Mouse (Mus musculus): Measurements from ENCODE around the gene Uvrag. TPM values are rescaled to one million over a fixed set of nuclear protein-coding genes. Genes with fewer than 3 reads are reported as not detected.

Gene Uvrag
- polyA plus RNA-seq, 1 experiment from 2014 or later: 13.1 TPM

DNA sequence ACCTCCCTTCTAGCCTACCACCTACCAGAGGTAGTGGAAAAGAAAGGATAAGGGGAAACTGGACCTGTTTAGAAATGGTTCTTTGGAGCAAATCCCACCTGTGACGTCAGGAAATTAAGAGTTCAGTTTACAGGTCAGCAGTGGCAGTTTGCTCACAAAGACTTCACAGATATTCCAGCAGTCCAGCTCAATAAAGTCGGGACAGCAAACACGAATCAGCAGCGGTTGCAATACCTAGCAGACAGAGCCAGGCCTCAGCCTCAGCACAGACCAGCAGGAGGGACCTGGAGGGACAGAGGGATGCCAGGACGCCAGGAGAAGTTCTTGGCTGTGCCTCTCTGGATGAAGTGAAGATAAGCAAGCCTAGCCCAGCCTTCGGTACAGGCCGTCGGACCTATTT is 108.9 kb downstream of the Uvrag start:
- Histone ChIP-seq H3K9ac (ENCODE audit: low read depth, low read length) (no peak overlapping the region), H3K36me3 (ENCODE audit: control insufficient read depth, insufficient read depth, low read length) (no peaks in the 10 kb centered on the region), H3K4me2 (replicated peaks; ENCODE audit: low read depth, low read length) (no peak overlapping the region), H3K27me3 (ENCODE audit: control insufficient read depth, insufficient read depth, low read length) (no peaks in the 10 kb centered on the region), H3K27ac (ENCODE audit: low read depth, low read length) (no peak overlapping the region), H3K9me3 (ENCODE audit: control insufficient read depth, low read length) (no peaks in the 10 kb centered on the region), H3K4me1 (replicated peaks; ENCODE audit: control insufficient read depth, insufficient read depth, low read length) (no peaks in the 10 kb centered on the region), H3K4me3 (ENCODE audit: low read depth, low read length) (no peak overlapping the region)
- ATAC-seq (ENCODE audit: low FRiP score) (no peak), DNase-seq (ENCODE audit: low spot score) (no peak)
- WGBS: 93% methylated on average over 8 of the region's 8 CpGs

DNA sequence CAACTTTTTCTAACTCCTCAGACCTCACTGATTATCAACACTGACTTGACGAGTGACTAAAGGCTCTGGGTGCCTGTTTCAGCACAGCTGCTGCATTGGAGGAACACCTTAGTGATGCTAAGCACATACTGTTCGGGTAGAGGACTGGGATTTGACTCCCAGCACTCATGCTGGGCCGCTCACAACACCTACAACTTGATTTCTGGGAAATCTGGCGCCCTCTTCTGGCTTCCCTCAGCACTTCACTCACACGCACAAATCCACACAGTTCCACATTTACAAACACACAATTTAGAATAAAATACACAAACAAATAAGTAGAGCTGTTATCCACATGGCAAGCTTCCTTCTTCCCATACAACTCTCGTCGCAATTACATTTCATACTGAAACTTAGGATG is 112.8 kb downstream of the Uvrag start:
- Histone ChIP-seq H3K27me3 (ENCODE audit: control insufficient read depth, insufficient read depth, low read length) (no peaks in the 10 kb centered on the region), H3K9me3 (ENCODE audit: control insufficient read depth, low read length) (no peaks in the 10 kb centered on the region), H3K4me1 (replicated peaks; ENCODE audit: control insufficient read depth, insufficient read depth, low read length) (no peaks in the 10 kb centered on the region), H3K27ac (ENCODE audit: low read depth, low read length) (no peak overlapping the region), H3K4me2 (replicated peaks; ENCODE audit: low read depth, low read length) (no peak overlapping the region), H3K36me3 (ENCODE audit: control insufficient read depth, insufficient read depth, low read length) (no peaks in the 10 kb centered on the region), H3K9ac (ENCODE audit: low read depth, low read length) (no peak overlapping the region), H3K4me3 (ENCODE audit: low read depth, low read length) (no peak overlapping the region)
- no peak for ATAC-seq (ENCODE audit: low FRiP score)
- 86% methylated on average over 7 of the region's 7 CpGs for WGBS
- no peak for DNase-seq (ENCODE audit: low spot score)

DNA sequence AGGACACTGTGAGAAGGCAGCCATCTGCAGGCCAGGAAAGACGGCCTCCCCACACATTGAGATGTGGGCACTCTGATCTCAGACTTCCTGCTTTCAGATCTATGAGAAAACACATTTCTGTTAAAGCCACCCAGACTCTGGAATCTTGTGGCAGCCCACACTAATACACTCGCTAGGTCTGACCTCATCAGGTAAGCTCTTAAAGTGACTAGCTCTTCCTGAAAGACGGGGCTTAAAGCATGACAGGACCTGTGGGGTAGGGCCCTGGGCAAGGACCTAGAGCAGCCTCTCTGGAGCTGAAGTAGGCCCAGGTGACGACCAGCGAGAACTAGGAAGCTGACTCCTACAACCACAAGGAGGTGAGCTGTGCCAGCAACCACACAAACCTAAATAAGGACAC is 113.8 kb downstream of the Uvrag start:
- WGBS: 85% methylated on average over 5 of the region's 5 CpGs
- no peaks in the 10 kb centered on the region for H3K4me1 ChIP-seq (replicated peaks; ENCODE audit: control insufficient read depth, insufficient read depth, low read length)

DNA sequence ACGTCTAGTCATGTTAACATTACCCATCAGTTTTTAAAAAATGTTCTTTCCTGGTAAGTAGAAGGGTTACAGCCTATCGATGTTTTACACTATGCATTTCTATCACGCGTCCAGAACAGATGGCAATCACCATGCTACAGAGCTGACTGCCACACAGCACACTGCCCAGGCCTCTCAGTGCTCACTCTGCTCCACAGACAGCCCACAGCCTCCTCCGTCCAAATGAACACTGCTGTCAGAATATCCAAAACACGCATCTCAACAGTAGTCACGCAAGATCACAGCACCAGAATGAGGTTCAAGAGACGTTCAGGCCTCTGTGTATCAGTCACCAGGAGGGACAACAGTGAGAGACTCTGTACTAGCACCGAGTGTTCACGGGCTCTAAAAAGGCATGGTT is 115.0 kb downstream of the Uvrag start:
- DNase-seq (ENCODE audit: low spot score) (no peak), ATAC-seq (ENCODE audit: low FRiP score) (no peak)
- Histone ChIP-seq H3K9me3 (ENCODE audit: control insufficient read depth, low read length) (no peaks in the 10 kb centered on the region), H3K4me3 (ENCODE audit: low read depth, low read length) (no peak overlapping the region), H3K27me3 (ENCODE audit: control insufficient read depth, insufficient read depth, low read length) (no peaks in the 10 kb centered on the region), H3K36me3 (ENCODE audit: control insufficient read depth, insufficient read depth, low read length) (no peaks in the 10 kb centered on the region), H3K4me1 (replicated peaks; ENCODE audit: control insufficient read depth, insufficient read depth, low read length) (no peaks in the 10 kb centered on the region), H3K4me2 (replicated peaks; ENCODE audit: low read depth, low read length) (no peak overlapping the region), H3K9ac (ENCODE audit: low read depth, low read length) (no peak overlapping the region), H3K27ac (ENCODE audit: low read depth, low read length) (no peak overlapping the region)
- 92% methylated on average over 10 of the region's 10 CpGs for WGBS

More for the DNA sequence above, 113.8 kb downstream of the Uvrag start:
- Histone ChIP-seq H3K27ac (ENCODE audit: low read depth, low read length) (no peak overlapping the region), H3K27me3 (ENCODE audit: control insufficient read depth, insufficient read depth, low read length) (no peaks in the 10 kb centered on the region), H3K4me2 (replicated peaks; ENCODE audit: low read depth, low read length) (no peak overlapping the region), H3K4me3 (ENCODE audit: low read depth, low read length) (no peak overlapping the region), H3K36me3 (ENCODE audit: control insufficient read depth, insufficient read depth, low read length) (no peaks in the 10 kb centered on the region), H3K9me3 (ENCODE audit: control insufficient read depth, low read length) (no peaks in the 10 kb centered on the region), H3K9ac (ENCODE audit: low read depth, low read length) (no peak overlapping the region)
- no peak for DNase-seq (ENCODE audit: low spot score)
- no peak for ATAC-seq (ENCODE audit: low FRiP score)

GRCm38 (mm10) chr7:99025265-99025664 is 115.7 kb downstream of the Uvrag start:
- no peak overlapping the region for H3K4me2 ChIP-seq (replicated peaks; ENCODE audit: low read depth, low read length)
- no peaks in the 10 kb centered on the region for H3K9me3 ChIP-seq (ENCODE audit: control insufficient read depth, low read length)
- no peaks in the 10 kb centered on the region for H3K36me3 ChIP-seq (ENCODE audit: control insufficient read depth, insufficient read depth, low read length)
- H3K4me1 ChIP-seq (replicated peaks; ENCODE audit: control insufficient read depth, insufficient read depth, low read length): no peaks in the 10 kb centered on the region
- no peak overlapping the region for H3K9ac ChIP-seq (ENCODE audit: low read depth, low read length)
- ATAC-seq (ENCODE audit: low FRiP score) (no peak), DNase-seq (ENCODE audit: low spot score) (no peak)
- H3K4me3 ChIP-seq (ENCODE audit: low read depth, low read length): no peak overlapping the region
- H3K27me3 ChIP-seq (ENCODE audit: control insufficient read depth, insufficient read depth, low read length): no peaks in the 10 kb centered on the region
- no peak overlapping the region for H3K27ac ChIP-seq (ENCODE audit: low read depth, low read length)
- 92% methylated on average over 7 of the region's 7 CpGs for WGBS

GRCm38 (mm10) chr7:99024791-99025190 is 116.2 kb downstream of the Uvrag start:
- ATAC-seq (ENCODE audit: low FRiP score): no peak
- WGBS: 87% methylated on average over 6 of the region's 6 CpGs
- H3K27me3 ChIP-seq (ENCODE audit: control insufficient read depth, insufficient read depth, low read length): no peaks in the 10 kb centered on the region

GRCm38 (mm10) chr7:99023931-99024330 is 117.0 kb downstream of the Uvrag start:
- H3K4me2 ChIP-seq (replicated peaks; ENCODE audit: low read depth, low read length): no peak overlapping the region
- no peak overlapping the region for H3K9ac ChIP-seq (ENCODE audit: low read depth, low read length)
- 96% methylated on average over 3 of the region's 3 CpGs for WGBS
- H3K4me1 ChIP-seq (replicated peaks; ENCODE audit: control insufficient read depth, insufficient read depth, low read length): no peaks in the 10 kb centered on the region
- ATAC-seq (ENCODE audit: low FRiP score): no peak
- H3K4me3 ChIP-seq (ENCODE audit: low read depth, low read length): no peak overlapping the region
- H3K9me3 ChIP-seq (ENCODE audit: control insufficient read depth, low read length): no peaks in the 10 kb centered on the region
- H3K36me3 ChIP-seq (ENCODE audit: control insufficient read depth, insufficient read depth, low read length): no peaks in the 10 kb centered on the region
- no peak overlapping the region for H3K27ac ChIP-seq (ENCODE audit: low read depth, low read length)
- no peak for DNase-seq (ENCODE audit: low spot score)
- no peaks in the 10 kb centered on the region for H3K27me3 ChIP-seq (ENCODE audit: control insufficient read depth, insufficient read depth, low read length)

More at GRCm38 (mm10) chr7:99024791-99025190, 116.2 kb downstream of the Uvrag start:
- no peak for DNase-seq (ENCODE audit: low spot score)
- Histone ChIP-seq H3K36me3 (ENCODE audit: control insufficient read depth, insufficient read depth, low read length) (no peaks in the 10 kb centered on the region), H3K4me1 (replicated peaks; ENCODE audit: control insufficient read depth, insufficient read depth, low read length) (no peaks in the 10 kb centered on the region), H3K9me3 (ENCODE audit: control insufficient read depth, low read length) (no peaks in the 10 kb centered on the region), H3K4me2 (replicated peaks; ENCODE audit: low read depth, low read length) (no peak overlapping the region), H3K9ac (ENCODE audit: low read depth, low read length) (no peak overlapping the region), H3K4me3 (ENCODE audit: low read depth, low read length) (no peak overlapping the region), H3K27ac (ENCODE audit: low read depth, low read length) (no peak overlapping the region)

DNA sequence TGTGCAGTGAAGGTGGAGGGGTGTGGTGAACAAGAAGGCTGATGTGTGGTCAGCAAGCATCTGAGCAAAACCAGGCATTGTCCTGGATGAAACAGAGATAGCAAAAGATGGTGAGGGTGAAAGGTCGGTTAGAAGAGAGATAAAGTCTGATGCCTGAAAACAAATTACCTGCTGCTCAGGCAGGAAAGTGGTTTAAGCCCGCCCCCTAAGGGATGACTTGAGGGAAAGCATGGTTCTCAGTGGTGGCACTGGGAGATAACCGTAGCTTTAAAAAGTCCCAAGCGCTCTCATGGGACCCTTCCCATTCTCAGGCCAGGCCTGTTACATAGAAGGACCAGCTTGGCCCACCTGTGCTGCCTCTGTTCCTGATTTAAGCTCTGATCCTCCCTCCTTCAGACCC is 119.7 kb downstream of the Uvrag start:
- ATAC-seq (ENCODE audit: low FRiP score) (no peak), DNase-seq (ENCODE audit: low spot score) (no peak)
- WGBS: 53% methylated on average over 4 of the region's 4 CpGs
- H3K4me1 ChIP-seq (replicated peaks; ENCODE audit: control insufficient read depth, insufficient read depth, low read length): no peaks in the 10 kb centered on the region
- no peak overlapping the region for H3K27ac ChIP-seq (ENCODE audit: low read depth, low read length)
- H3K27me3 ChIP-seq (ENCODE audit: control insufficient read depth, insufficient read depth, low read length): no peaks in the 10 kb centered on the region
- H3K4me3 ChIP-seq (ENCODE audit: low read depth, low read length): no peak overlapping the region
- no peaks in the 10 kb centered on the region for H3K36me3 ChIP-seq (ENCODE audit: control insufficient read depth, insufficient read depth, low read length)
- H3K9me3 ChIP-seq (ENCODE audit: control insufficient read depth, low read length): no peaks in the 10 kb centered on the region
- no peak overlapping the region for H3K4me2 ChIP-seq (replicated peaks; ENCODE audit: low read depth, low read length)
- no peak overlapping the region for H3K9ac ChIP-seq (ENCODE audit: low read depth, low read length)

DNA sequence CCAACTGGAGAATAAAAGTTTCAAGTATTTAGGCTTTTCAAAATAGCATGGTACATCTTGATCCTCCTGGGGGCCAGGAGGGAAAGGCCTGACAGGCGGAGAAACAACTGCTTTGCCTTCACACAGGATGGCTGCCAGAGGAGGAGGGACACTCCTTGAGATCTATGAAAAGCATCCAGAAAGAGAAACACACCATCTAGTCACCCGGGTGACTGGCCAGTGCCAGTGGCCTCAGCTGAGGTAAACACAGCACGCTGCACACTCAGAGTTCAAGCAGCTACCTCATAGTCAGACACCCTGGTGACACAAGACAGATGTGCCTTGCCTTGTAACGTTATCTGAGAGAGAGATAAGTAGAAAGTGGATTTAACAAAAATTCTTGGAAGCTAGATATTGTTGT is 120.6 kb downstream of the Uvrag start:
- no peak overlapping the region for H3K4me3 ChIP-seq (ENCODE audit: low read depth, low read length)
- H3K9ac ChIP-seq (ENCODE audit: low read depth, low read length): no peak overlapping the region
- no peak overlapping the region for H3K4me2 ChIP-seq (replicated peaks; ENCODE audit: low read depth, low read length)
- DNase-seq (ENCODE audit: low spot score) (no peak), ATAC-seq (ENCODE audit: low FRiP score) (no peak)
- no peaks in the 10 kb centered on the region for H3K9me3 ChIP-seq (ENCODE audit: control insufficient read depth, low read length)
- no peak overlapping the region for H3K27ac ChIP-seq (ENCODE audit: low read depth, low read length)
- no peaks in the 10 kb centered on the region for H3K4me1 ChIP-seq (replicated peaks; ENCODE audit: control insufficient read depth, insufficient read depth, low read length)
- no peaks in the 10 kb centered on the region for H3K27me3 ChIP-seq (ENCODE audit: control insufficient read depth, insufficient read depth, low read length)
- WGBS: 65% methylated on average over 4 of the region's 4 CpGs
- no peaks in the 10 kb centered on the region for H3K36me3 ChIP-seq (ENCODE audit: control insufficient read depth, insufficient read depth, low read length)

All from hindbrain, embryonic 11.5 days (tissue).